Mouse (Mus musculus) MEL (cell line): Measurements from ENCODE around the gene Atxn2l.

Source experiments
- CHD2 ChIP-seq: IDR thresholded peaks from 2 replicates; pipeline ENCODE4 v1.6.1; 2011; ENCODE audit warnings: low read length, improper control_type of control experiment
- EP300 ChIP-seq, 2 experiments: IDR thresholded peaks; 2 replicates each; pipeline ENCODE4 v1.6.1; 2011; ENCODE audit warnings: improper control_type of control experiment in 2 of 2, low read length in 2 of 2, low read depth in 1 of 2, mild to moderate bottlenecking in 1 of 2
- MXI1 ChIP-seq: IDR thresholded peaks from 2 replicates; pipeline ENCODE4 v1.6.1; 2011; ENCODE audit warnings: mild to moderate bottlenecking, low read depth, low read length, improper control_type of control experiment

GRCm38 (mm10) chr7:126504913-126505312, 1.7 kb upstream of the Atxn2l start:
- TF ChIP-seq EP300 (IDR thresholded peaks at IDR 0.05; ENCODE audit: low read depth in 1 of 2, low read length in 2 of 2), result no peak
- TF ChIP-seq MXI1, result no peak
- TF ChIP-seq CHD2, result no peak
